Mouse (Mus musculus) lung, postnatal 14 days (tissue): ENCODE measurements around the gene Ak2.
A peak's percentile ranks its signal among the peaks of the same experiment; 100 is the strongest.

Experiments used
- DNase-seq: peaks from one replicate; pipeline ENCODE4 v3.0.0; 2021

Gene Ak2

GRCm38 (mm10) chr4:128976577-128976976 lies 15.2 kb upstream of the Ak2 start:
- DNase-seq: no peak

- no peak for DNase-seq
These were observed 14.5 kb upstream of the Ak2 start for GRCm38 (mm10) chr4:128977217-128977616.

- no peak for DNase-seq
These were observed 13.1 kb upstream of the Ak2 start for GRCm38 (mm10) chr4:128978634-128979033.

GRCm38 (mm10) chr4:128980890-128981832 lies 10.6 kb upstream of the Ak2 start:
- DNase-seq: no peak

- DNase-seq: no peak
These were observed 10.0 kb upstream of the Ak2 start for GRCm38 (mm10) chr4:128981833-128982180.

- DNase-seq: peak; percentile 37
These were observed 8.6 kb upstream of the Ak2 start for GRCm38 (mm10) chr4:128983151-128983550.

- DNase-seq: no peak
These were observed 8.1 kb upstream of the Ak2 start for GRCm38 (mm10) chr4:128983656-128984055.

GRCm38 (mm10) chr4:128984600-128984999 lies 7.2 kb upstream of the Ak2 start:
- no peak for DNase-seq

- no peak for DNase-seq
These were observed 2.8 kb upstream of the Ak2 start for GRCm38 (mm10) chr4:128988911-128989310.

GRCm38 (mm10) chr4:128989678-128990077 lies 2.1 kb upstream of the Ak2 start:
- DNase-seq: no peak

- no peak for DNase-seq
These were observed 418 bp downstream of the Ak2 start for GRCm38 (mm10) chr4:128992176-128992575.

- DNase-seq: peak; percentile 96
These were observed 1.4 kb downstream of the Ak2 start for GRCm38 (mm10) chr4:128993025-128993662.

- DNase-seq: no peak
These were observed 1.9 kb downstream of the Ak2 start for GRCm38 (mm10) chr4:128993675-128994074.

- no peak for DNase-seq
These were observed 3.5 kb downstream of the Ak2 start for GRCm38 (mm10) chr4:128995238-128995637.

- DNase-seq: no peak
These were observed 5.5 kb downstream of the Ak2 start for GRCm38 (mm10) chr4:128997258-128997657.

GRCm38 (mm10) chr4:128998401-128998800 lies 6.6 kb downstream of the Ak2 start:
- no peak for DNase-seq

GRCm38 (mm10) chr4:129000786-129001185 lies 9.0 kb downstream of the Ak2 start:
- no peak for DNase-seq

GRCm38 (mm10) chr4:129003720-129004119 lies 12.0 kb downstream of the Ak2 start:
- no peak for DNase-seq

GRCm38 (mm10) chr4:129008006-129008519 lies 16.3 kb downstream of the Ak2 start:
- DNase-seq: no peak

- DNase-seq: no peak
These were observed 16.9 kb downstream of the Ak2 start for GRCm38 (mm10) chr4:129008672-129009071.

- DNase-seq: no peak
These were observed 17.8 kb downstream of the Ak2 start for GRCm38 (mm10) chr4:129009521-129009920.

- peak; percentile 65 for DNase-seq
These were observed 19.9 kb downstream of the Ak2 start for GRCm38 (mm10) chr4:129011604-129012121.

- no peak for DNase-seq
These were observed 21.6 kb downstream of the Ak2 start for GRCm38 (mm10) chr4:129013151-129013864.
